Mouse (Mus musculus) gastrocnemius, adult 2 months (tissue): ENCODE measurements at regions not wholly inside any gene's neighbourhood (a gene's known extent, or its start where the extent isn't known, plus 50 kb on each side); places are given as distances from the start of the nearest gene placed in this dataset.

Experiments
- DNase-seq: peaks from one replicate; pipeline ENCODE4 v3.0.0; 2022
- H3K27ac ChIP-seq: fragments of 200-600 bp; 2 replicates; pipeline ENCODE4 v1.8.1; 2022; ENCODE audit warnings: mild to moderate bottlenecking
- H3K4me3 ChIP-seq: fragments of 200-600 bp; 2 replicates; pipeline ENCODE4 v1.8.1; 2022; ENCODE audit warnings: mild to moderate bottlenecking, moderate library complexity
- CTCF ChIP-seq: fragments of 200-600 bp; IDR thresholded peaks from 2 replicates; pipeline ENCODE4 v1.8.1; 2022; ENCODE audit warnings: antibody characterized with exemption, mild to moderate bottlenecking, moderate library complexity
- intact Hi-C: fragments of 180-260 bp; cut with DNase I; formaldehyde crosslinking; loops from one replicate; pipeline ENCODE4 v1.15.1; 2025

DNA sequence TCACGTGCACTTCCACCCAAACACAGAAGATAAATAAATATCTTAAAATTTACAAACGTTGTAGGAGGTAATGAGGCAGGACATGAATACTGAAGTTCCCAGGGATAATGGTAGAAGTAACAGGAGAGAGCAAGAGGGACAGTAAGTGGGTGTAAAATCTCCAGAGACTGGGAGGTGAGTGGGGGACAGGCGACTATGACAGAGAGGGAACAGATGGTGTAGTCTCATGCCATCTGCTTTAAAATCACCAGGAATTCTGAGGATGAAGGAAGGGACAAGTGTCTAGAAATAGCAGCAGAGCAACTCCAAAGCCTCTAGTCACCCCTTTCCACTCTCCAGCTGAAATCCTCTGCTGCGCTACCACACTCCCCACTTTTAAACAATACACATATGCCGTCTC lies 175.8 kb upstream of the Mpped2 start:
- DNase-seq, result no peak
- TF ChIP-seq CTCF, result no peak
- intact Hi-C loops, result no loop called here

DNA sequence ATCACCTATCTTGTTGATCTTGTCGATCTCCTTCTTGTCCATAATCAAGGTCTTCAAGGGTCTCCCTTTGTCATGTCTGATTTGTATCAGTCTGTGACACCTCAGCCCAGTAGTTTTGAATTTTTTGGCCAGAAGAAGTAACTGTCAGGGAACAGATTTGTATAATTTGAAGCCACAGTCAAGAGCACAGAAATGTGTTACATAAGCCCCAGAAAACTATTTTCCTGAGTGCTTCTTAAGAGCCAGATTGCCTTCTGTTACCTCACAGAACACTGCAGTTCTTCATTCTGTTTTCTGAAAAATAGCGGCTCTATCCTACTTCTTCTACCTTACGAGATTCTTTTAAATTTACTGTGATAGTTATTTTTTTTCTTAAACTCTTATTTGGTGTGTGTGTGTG lies 170.1 kb upstream of the Mpped2 start:
- TF ChIP-seq CTCF, result no peak
- H3K27ac ChIP-seq, result no peak overlapping the region
- intact Hi-C loops, result no loop called here
- no peak for DNase-seq
- no peak overlapping the region for H3K4me3 ChIP-seq

More for the DNA sequence above, 175.8 kb upstream of the Mpped2 start:
- H3K4me3 ChIP-seq, result no peak overlapping the region
- H3K27ac ChIP-seq, result no peak overlapping the region

DNA sequence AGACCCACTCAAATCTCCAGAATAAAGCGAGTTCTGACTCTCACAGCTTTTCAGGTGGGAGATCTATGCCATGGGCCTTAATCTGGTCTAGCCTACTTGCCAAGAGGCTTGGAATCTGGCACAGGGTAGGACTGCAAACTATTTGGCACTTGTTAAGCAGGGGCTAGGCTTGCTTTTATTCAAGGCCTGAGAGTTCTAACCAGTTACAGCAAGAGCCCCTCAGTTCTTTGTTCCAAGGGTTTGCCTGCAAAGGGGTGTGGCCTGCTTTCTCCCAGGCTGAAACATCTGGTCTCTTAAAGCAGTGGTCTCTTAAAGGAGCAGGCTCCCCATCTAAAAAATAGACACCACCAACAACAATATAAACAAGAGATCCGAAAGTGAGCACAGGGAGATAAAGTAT lies 166.1 kb upstream of the Mpped2 start:
- Histone ChIP-seq H3K4me3 (no peak overlapping the region), H3K27ac (no peak overlapping the region)
- intact Hi-C loops, result no loop called here
- no peak for DNase-seq
- no peak for TF ChIP-seq CTCF

DNA sequence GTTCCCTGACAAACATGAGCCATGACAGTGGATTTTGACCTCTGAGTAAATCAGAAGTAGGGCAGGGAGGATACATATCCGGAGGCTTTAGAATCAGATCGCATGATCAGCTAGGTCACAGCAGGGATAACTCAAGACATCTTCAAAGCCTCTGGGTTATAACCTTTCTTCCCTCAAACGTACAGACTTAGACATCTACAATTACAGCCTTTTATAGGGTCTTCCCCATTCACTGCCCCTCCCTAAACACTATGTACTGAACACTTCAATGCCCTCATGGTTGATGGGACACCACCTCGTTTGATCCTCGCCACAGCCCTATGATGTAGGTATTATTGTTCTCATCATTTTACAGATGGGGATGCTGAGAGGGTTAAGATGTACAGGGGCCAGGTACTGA lies 163.8 kb upstream of the Mpped2 start:
- no peak for TF ChIP-seq CTCF
- intact Hi-C loops, result no loop called here
- no peak overlapping the region for H3K4me3 ChIP-seq
- H3K27ac ChIP-seq, result no peak overlapping the region
- DNase-seq, result no peak

DNA sequence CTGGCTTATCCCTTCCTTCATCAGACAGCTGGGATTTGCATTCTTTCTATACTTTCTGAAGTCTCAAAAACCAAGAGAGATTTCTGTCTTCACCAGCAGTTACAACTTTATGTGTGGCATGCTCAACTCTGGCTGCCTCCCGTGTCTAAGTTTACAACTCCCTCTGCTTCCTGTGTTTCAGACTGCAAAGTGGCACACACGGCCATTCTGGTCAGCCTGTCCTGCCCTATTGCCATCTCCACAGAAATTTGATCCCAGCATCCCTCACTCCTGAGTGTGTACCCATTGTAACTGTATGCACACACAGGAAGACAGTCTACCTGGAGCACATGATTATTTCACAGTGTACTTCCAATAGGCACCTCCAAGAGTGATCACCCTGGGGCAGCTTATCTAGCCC lies 163.3 kb upstream of the Mpped2 start:
- TF ChIP-seq CTCF, result no peak
- DNase-seq, result no peak
- intact Hi-C loops, result no loop called here
- H3K4me3 ChIP-seq, result no peak overlapping the region
- H3K27ac ChIP-seq, result no peak overlapping the region

DNA sequence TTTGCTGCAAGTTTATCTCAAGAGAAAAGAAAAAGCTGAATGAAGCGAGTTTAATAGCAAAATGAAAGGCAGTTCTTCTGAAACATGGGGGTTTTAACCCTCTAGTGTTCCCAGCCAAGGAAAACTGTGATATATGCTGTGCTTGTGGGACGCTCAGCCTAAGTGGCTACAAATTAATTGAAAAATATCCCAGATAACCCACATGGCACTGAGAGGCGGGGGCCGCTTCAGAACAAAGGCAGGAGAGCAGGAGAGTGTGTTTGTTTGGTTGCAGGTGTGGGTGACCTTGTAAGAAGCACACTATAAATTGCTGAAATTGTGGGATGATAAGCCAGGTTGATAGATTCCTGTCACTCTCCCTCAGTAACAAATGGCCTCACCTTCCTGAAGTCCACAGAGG lies 154.7 kb upstream of the Mpped2 start:
- DNase-seq, result no peak
- no peak overlapping the region for H3K27ac ChIP-seq
- H3K4me3 ChIP-seq, result no peak overlapping the region
- TF ChIP-seq CTCF, result no peak
- intact Hi-C loops, result no loop called here

DNA sequence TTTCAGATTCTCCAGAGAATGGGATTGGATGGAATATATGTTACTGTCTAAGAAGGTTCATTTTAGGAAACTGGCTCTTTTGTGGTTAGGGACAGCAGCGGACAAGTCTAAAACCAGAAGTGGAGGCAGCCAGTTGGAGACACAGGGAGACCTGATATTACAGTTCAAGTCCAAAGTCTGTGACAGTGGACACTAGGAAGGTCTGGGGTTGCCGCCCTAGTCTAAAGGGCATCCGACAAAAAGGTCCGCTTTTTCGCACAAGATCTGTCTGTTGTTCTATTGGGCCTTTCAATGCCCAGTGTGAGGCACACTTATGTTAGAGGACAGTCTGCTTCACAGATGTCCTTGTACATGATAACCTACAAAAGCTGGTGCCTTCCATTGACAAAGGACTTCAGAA lies 152.9 kb upstream of the Mpped2 start:
- intact Hi-C loops, result loop anchor here (10.0 kb wide), 1 partner anchor 105 kb away; no protein-coding TSS in a partner anchor
- TF ChIP-seq CTCF, result no peak
- no peak overlapping the region for H3K27ac ChIP-seq
- no peak overlapping the region for H3K4me3 ChIP-seq
- no peak for DNase-seq

DNA sequence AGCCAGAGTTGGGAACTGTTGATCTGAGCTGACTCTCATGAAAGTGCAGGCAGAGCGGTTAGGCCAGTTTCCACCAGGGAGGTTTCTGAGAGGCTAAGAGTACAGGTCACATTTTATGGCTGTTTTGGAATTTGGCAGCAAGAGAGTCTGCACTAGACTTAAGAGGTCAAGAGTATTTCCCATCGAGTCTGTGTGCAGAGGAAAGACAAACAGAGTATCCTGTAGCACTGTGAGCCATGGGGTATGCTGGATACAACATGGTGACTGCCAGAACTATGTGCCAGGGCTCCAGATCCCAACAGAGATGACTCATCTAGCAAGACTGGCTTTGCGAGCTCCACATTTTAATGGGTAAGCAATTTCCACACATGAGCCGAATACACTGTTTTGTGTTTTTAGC lies 146.0 kb upstream of the Mpped2 start:
- Histone ChIP-seq H3K27ac (peak overlapping the region; percentile 53; the same call in 1 of the 2 replicates), H3K4me3 (no peak overlapping the region)
- peak; percentile 58 for DNase-seq
- TF ChIP-seq CTCF, result no peak
- intact Hi-C loops, result loop anchor here (2.0 to 10.0 kb wide), 2 partner anchors 76 to 112 kb away; no protein-coding TSS in a partner anchor

DNA sequence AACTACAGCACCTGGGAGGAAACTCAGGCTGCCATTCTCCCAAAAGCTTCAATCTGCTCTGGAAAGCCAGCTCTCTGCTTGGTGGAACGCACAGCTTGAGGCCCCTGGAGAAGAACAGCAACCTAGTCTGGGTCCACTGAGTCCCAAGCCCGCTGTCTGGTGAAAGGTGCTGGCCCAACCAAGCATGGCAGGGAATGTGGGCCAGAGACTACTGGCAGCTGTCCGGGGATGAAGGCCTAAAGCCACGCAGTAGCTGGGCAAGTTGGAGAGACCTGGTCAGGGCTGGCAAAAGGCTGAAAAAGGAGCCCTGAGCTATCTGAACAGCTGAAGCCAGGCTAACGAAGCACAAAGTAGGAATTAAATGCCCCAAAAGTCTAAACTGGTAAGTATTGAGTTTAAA lies 139.4 kb upstream of the Mpped2 start:
- Histone ChIP-seq H3K27ac (no peak overlapping the region), H3K4me3 (no peak overlapping the region)
- no peak for TF ChIP-seq CTCF
- DNase-seq, result no peak
- intact Hi-C loops, result no loop called here

DNA sequence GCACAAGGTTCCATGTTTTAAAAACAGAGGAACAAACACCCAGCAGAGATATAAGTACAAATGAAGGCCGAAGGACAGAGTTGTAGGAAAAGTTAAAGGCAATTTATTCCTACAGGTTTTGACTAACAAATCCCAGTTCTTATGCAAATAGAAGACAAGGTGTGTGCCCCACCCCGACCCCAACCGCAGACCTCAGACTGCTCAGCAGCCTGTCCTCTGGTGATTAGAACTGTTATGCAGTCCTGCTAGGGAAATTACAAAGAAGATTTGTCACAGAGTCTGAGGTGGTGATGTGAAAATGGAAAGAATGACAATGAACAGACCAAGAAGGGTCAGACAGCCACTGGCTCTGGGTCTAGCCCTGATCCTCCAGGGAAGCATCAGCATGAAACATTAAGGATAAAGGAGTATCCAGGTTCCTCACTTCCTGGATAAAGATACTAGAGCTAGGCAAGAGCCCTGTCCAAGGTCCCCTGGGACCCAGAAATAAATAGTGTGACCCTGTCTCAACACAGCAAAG lies 131.4 kb upstream of the Mpped2 start:
- intact Hi-C loops, result no loop called here
- H3K4me3 ChIP-seq, result no peak overlapping the region
- no peak for TF ChIP-seq CTCF
- H3K27ac ChIP-seq, result no peak overlapping the region
- DNase-seq, result no peak

DNA sequence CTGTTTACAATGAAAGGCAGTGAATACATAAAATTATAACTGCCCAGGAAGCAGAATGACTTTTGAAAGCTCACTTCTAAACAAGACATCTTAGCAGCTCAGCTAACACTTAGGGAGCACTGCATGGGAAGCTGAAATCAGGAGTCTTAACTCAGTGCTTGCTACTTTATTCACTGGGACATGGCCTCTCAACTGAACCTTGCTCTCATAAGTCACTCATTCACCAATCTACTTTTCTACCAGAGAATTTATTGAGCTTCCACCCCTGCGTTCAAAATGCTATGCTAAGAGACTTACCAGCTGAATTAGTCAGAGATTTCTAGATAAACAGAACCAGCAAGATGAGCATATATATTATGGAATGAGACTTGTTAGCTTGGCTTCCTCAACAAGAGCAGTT lies 122.8 kb upstream of the Mpped2 start:
- no peak for DNase-seq
- Histone ChIP-seq H3K27ac (no peak overlapping the region), H3K4me3 (no peak overlapping the region)
- intact Hi-C loops, result no loop called here
- no peak for TF ChIP-seq CTCF

DNA sequence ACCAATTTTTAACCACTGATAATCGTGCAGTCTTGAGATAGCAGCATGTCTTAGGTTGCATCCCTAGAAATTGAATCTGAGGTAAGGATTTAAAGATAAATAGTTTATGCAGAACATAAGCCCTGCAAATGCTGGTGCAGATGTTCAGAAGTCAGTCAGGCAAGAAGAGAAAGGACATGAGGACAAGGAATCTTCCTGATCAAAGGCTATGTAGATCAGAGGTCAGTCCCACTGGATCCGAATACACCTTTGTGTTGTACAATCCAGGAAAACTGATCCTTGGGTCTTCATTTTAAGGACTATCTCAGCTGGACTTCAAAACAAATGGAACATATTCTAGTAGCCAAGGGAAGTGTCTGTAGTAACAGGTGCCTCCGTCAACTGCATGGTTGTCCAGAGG lies 121.7 kb upstream of the Mpped2 start:
- no peak for DNase-seq
- Histone ChIP-seq H3K27ac (no peak overlapping the region), H3K4me3 (no peak overlapping the region)
- no peak for TF ChIP-seq CTCF
- intact Hi-C loops, result no loop called here

DNA sequence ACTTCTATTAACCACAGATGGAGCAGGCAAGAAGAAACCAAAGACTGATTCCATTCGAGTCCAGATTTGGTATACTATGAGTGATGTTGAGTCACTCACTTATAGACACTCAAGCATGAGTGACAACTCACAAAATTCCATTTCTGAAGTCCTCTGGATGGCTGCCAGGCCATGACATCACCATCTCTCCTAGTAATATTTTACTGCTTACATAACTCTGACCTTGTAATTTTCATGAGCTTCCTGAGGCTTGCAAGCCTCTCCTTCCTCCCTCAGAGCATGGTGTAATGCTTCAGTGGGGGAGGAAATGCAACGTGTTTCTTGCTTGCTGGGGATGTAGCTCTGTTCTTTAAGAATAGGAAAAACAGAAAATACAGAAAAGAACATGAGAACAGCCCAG lies 121.2 kb upstream of the Mpped2 start:
- no peak for DNase-seq
- TF ChIP-seq CTCF, result no peak
- intact Hi-C loops, result no loop called here
- no peak overlapping the region for H3K27ac ChIP-seq
- H3K4me3 ChIP-seq, result no peak overlapping the region

DNA sequence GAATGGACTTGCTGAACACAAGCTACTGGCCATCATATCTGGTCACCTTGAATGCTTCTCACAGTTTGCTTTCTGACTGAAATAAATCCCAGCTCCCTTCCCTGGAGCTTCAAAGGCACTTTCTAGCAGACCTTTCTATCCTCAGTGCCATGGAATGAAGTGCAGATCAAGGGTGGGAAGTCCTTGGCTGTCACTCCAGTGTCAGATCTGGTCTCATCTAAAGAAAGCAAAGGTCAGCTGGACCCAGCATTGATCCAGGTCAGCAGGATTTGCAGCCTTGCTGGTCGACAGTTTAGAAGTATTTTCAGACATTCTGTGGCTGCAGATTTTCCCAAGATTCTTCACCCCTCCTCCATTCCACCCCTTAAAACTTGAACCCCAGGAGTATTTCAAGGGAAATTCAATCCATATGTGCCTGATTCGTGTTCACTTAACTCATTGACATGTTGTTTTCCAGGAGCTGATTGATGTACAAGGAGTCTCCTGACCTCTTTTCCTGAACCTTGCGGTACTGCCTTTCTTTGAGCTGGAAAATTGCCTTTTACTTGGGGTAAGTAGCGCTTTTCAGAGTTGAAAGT lies 116.2 kb upstream of the Mpped2 start:
- H3K27ac ChIP-seq, result no peak overlapping the region
- intact Hi-C loops, result no loop called here
- no peak for TF ChIP-seq CTCF
- no peak overlapping the region for H3K4me3 ChIP-seq
- no peak for DNase-seq
